Mouse (Mus musculus) stomach, embryonic 14.5 days (tissue): Measurements from ENCODE around the gene Mrps10. TPM values are rescaled to one million over a fixed set of nuclear protein-coding genes. Genes with fewer than 3 reads are reported as not detected.
"Not testable (repeated sequence)": the region's sequence is repeated elsewhere in the genome, so short reads cannot be mapped to it uniquely, and the experiment has no call there.

Source experiments
- ATAC-seq: fragments of 200-750 bp; cut with Nextera tagmentation; 2 replicates; pipeline ENCODE4 v1.8.0; 2017; ENCODE audit warnings: low read depth, moderate TSS enrichment; ENCODE audit not compliant: insufficient number of reproducible peaks, insufficient read depth, low FRiP score
- H3K27ac ChIP-seq: fragments of 300-500 bp; sonication (generic); 2 replicates; pipeline ENCODE4 v1.5.1; 2014; ENCODE audit warnings: mild to moderate bottlenecking, low read length, moderate library complexity, mixed read lengths
- H3K27me3 ChIP-seq: fragments of 300-500 bp; sonication (generic); 2 replicates; pipeline ENCODE4 v1.6.1; 2014; ENCODE audit warnings: low read length, control low read depth, mixed read lengths; ENCODE audit not compliant: control insufficient read depth, insufficient read depth
- H3K36me3 ChIP-seq: fragments of 300-500 bp; sonication (generic); 2 replicates; pipeline ENCODE4 v1.6.1; 2014; ENCODE audit warnings: mild to moderate bottlenecking, control low read depth, low read length, moderate library complexity, mixed read lengths; ENCODE audit not compliant: control insufficient read depth, insufficient read depth
- H3K4me1 ChIP-seq: fragments of 300-500 bp; sonication (generic); 2 replicates; pipeline ENCODE4 v1.6.1; 2014; ENCODE audit warnings: low read length, control low read depth, mixed read lengths; ENCODE audit not compliant: control insufficient read depth, insufficient read depth
- H3K4me2 ChIP-seq: fragments of 300-500 bp; sonication (generic); replicated peaks from 2 replicates; pipeline ENCODE4 v1.6.1; 2014; ENCODE audit warnings: low read depth, low read length, control low read depth
- H3K4me3 ChIP-seq: fragments of 300-500 bp; sonication (generic); 2 replicates; pipeline ENCODE4 v1.5.1; 2014; ENCODE audit warnings: low read depth, low read length, control low read depth
- H3K9ac ChIP-seq: fragments of 300-500 bp; sonication (generic); replicated peaks from 2 replicates; pipeline ENCODE4 v1.6.1; 2014; ENCODE audit warnings: low read depth, mild to moderate bottlenecking, control low read depth, low read length, moderate library complexity, mixed read lengths
- H3K9me3 ChIP-seq: fragments of 300-500 bp; sonication (generic); 2 replicates; pipeline ENCODE4 v1.6.1; 2016; ENCODE audit warnings: low read depth, low read length, control low read depth; ENCODE audit not compliant: control insufficient read depth
- WGBS: fragments of 180-500 bp; shearing (Covaris S2); extraction: QIAGEN DNeasy Blood & Tissue Kit; methylation state at CpG from one replicate; pipeline ENCODE4 v1.1.7; 2014; 5-methylcytosine and 5-hydroxymethylcytosine counted together
- polyA plus RNA-seq: library from polyadenylated mRNA; unstranded; fragments of >200 nt; fragmentation: Nextera tagmentation; extraction: Ambion mirVana; gene quantifications from 2 replicates; pipeline ENCODE4 v1.2.1, GENCODE M21; 2014

Mrps10 gene
- polyA plus RNA-seq, 1 experiment from 2014 or later: 70.3 TPM

GRCm38 (mm10) chr17:47394223-47394869 is 25.7 kb downstream of the Mrps10 start:
- ATAC-seq: no peak
- 28% methylated on average over 24 of the region's 24 CpGs for WGBS
- H3K9ac ChIP-seq: 0 out of 2 replicates have a peak overlapping the region, but pooled peaks have one; percentile 18

GRCm38 (mm10) chr17:47395376-47395913 is 26.8 kb downstream of the Mrps10 start:
- Histone ChIP-seq H3K4me2 (peak overlapping the region; percentile 37), H3K27me3 (no peaks in the 10 kb centered on the region), H3K36me3 (no peaks in the 10 kb centered on the region), H3K9me3 (no peaks in the 10 kb centered on the region), H3K9ac (peak overlapping the region; percentile 18; the same call in 1 of the 2 replicates), H3K27ac (no peak overlapping the region), H3K4me3 (peak overlapping the region; percentile 25), H3K4me1 (peaks cover 6% of the 10 kb centered on the region; the same call in 1 of the 2 replicates)
- WGBS: 2% methylated on average over 18 of the region's 20 CpGs
- ATAC-seq: peak; percentile 84; the same call in 1 of the 2 replicates

More at GRCm38 (mm10) chr17:47394223-47394869, 25.7 kb downstream of the Mrps10 start:
- Histone ChIP-seq H3K4me3 (peak overlapping the region; percentile 25; the same call in 1 of the 2 replicates), H3K4me2 (peak overlapping the region; percentile 37), H3K4me1 (peaks cover 6% of the 10 kb centered on the region; the same call in 1 of the 2 replicates), H3K9me3 (no peaks in the 10 kb centered on the region), H3K27me3 (no peaks in the 10 kb centered on the region), H3K36me3 (no peaks in the 10 kb centered on the region), H3K27ac (no peak overlapping the region)

- no peak overlapping the region for H3K4me2 ChIP-seq
- H3K36me3 ChIP-seq: no peaks in the 10 kb centered on the region
- ATAC-seq: no peak
- no peak overlapping the region for H3K27ac ChIP-seq
- no peak overlapping the region for H3K9ac ChIP-seq
- 84% methylated on average over 8 of the region's 8 CpGs for WGBS
- H3K27me3 ChIP-seq: no peaks in the 10 kb centered on the region
- no peak overlapping the region for H3K4me3 ChIP-seq
- H3K9me3 ChIP-seq: no peaks in the 10 kb centered on the region
- peaks cover 6% of the 10 kb centered on the region; the same call in 1 of the 2 replicates for H3K4me1 ChIP-seq
These were observed 30.4 kb downstream of the Mrps10 start for GRCm38 (mm10) chr17:47399091-47399490.

DNA sequence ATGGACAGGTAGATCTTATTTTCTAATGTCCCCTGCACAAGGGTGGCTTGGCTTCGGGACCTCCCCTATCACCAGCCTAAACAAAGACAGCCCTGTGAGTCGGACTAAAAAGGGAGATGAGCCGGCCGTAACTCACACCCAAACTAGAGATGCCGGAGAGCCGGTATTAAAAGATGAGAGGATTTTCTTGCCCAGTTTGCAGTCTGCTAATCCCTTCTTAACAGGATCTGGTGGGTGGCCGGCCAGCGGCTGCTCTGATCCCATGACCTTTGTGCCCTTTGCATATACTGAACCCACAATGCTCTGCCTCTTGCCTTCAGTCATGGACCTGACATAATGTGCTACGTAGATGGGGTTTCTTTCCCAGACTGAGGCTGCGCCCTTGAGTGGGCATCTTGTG is 31.8 kb downstream of the Mrps10 start, which contains the start of gene Guca1a:
Guca1a (minus strand) TSS at position 134 of the 400 bp plus-strand sequence.
- Histone ChIP-seq H3K4me1 (no peaks in the 10 kb centered on the region), H3K9me3 (no peaks in the 10 kb centered on the region), H3K4me2 (no peak within 1 kb of the TSS), H3K36me3 (no peaks in the 10 kb centered on the region), H3K27me3 (no peaks in the 10 kb centered on the region), H3K4me3 (no peak within 1 kb of the TSS), H3K27ac (no peak within 1 kb of the TSS), H3K9ac (no peak within 1 kb of the TSS)
- no peak for ATAC-seq
- 51% methylated on average over 10 of the region's 10 CpGs for WGBS

GRCm38 (mm10) chr17:47407717-47408557 is 39.2 kb downstream of the Mrps10 start:
- Histone ChIP-seq H3K4me2 (no peak overlapping the region), H3K36me3 (no peaks in the 10 kb centered on the region), H3K4me3 (no peak overlapping the region), H3K27ac (no peak overlapping the region), H3K4me1 (no peaks in the 10 kb centered on the region), H3K27me3 (peaks cover 13% of the 10 kb centered on the region), H3K9me3 (no peaks in the 10 kb centered on the region), H3K9ac (no peak overlapping the region)
- ATAC-seq: 0 out of 2 replicates have a peak, but pooled peaks have one; percentile 11
- 63% methylated on average over 10 of the region's 10 CpGs for WGBS

DNA sequence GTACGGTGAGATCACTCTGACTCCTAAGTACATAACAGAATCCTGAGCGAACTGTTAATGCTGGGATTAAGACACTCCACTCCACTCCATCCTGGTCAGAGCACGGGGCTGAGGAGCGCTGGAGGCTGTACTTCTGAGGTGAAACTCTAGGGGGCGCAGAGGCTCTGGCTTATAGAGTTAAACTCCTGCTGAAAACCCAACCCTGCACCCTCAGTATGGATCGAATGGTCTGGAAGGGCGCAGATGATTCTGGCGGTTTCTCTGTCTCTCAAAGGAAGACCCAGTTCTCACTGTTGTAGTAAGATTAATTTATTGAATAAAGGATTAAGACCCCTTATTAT is 39.8 kb downstream of the Mrps10 start:
- ATAC-seq: peak; percentile 25; the same call in 1 of the 2 replicates
- H3K4me1 ChIP-seq: no peaks in the 10 kb centered on the region
- 20% methylated on average over 8 of the region's 8 CpGs for WGBS
- no peaks in the 10 kb centered on the region for H3K9me3 ChIP-seq
- H3K4me3 ChIP-seq: no peak overlapping the region
- H3K27me3 ChIP-seq: peaks cover 13% of the 10 kb centered on the region
- H3K36me3 ChIP-seq: no peaks in the 10 kb centered on the region
- H3K27ac ChIP-seq: no peak overlapping the region
- H3K4me2 ChIP-seq: no peak overlapping the region
- H3K9ac ChIP-seq: no peak overlapping the region

GRCm38 (mm10) chr17:47409897-47410861 is 41.5 kb downstream of the Mrps10 start:
- not testable (repeated sequence) for H3K27ac ChIP-seq, ATAC-seq, H3K9me3 ChIP-seq, H3K4me1 ChIP-seq, H3K36me3 ChIP-seq, H3K9ac ChIP-seq
- peak overlapping the region; percentile 31 for H3K4me3 ChIP-seq
- H3K27me3 ChIP-seq: peaks cover 13% of the 10 kb centered on the region
- WGBS: 3% methylated on average over 74 of the region's 74 CpGs
- H3K4me2 ChIP-seq: peak overlapping the region; percentile 59
